Mouse (Mus musculus) testis, adult 2 months (tissue): ENCODE data around the gene Pfpl. TPM values are rescaled to one million over a fixed set of nuclear protein-coding genes. Genes with fewer than 3 reads are reported as not detected.
A peak's percentile ranks its signal among the peaks of the same experiment; 100 is the strongest.

ENCODE experiments used
- H3K27ac ChIP-seq: fragments of 200-500 bp; 2 replicates; pipeline ENCODE4 v1.5.1; 2012; ENCODE audit warnings: low read depth, low read length; ENCODE audit not compliant: control insufficient read depth, insufficient read depth
- H3K27me3 ChIP-seq: fragments of 200-500 bp; 2 replicates; pipeline ENCODE4 v1.6.1; 2012; ENCODE audit warnings: mild to moderate bottlenecking, low read length, moderate library complexity; ENCODE audit not compliant: control insufficient read depth, insufficient read depth
- H3K36me3 ChIP-seq: fragments of 200-500 bp; 2 replicates; pipeline ENCODE4 v1.6.1; 2012; ENCODE audit warnings: mild to moderate bottlenecking, low read length; ENCODE audit not compliant: control insufficient read depth, insufficient read depth
- H3K4me1 ChIP-seq: fragments of 200-500 bp; 2 replicates; pipeline ENCODE4 v1.6.1; 2012; ENCODE audit warnings: low read length; ENCODE audit not compliant: control insufficient read depth, insufficient read depth
- H3K4me3 ChIP-seq: fragments of 200-500 bp; 2 replicates; pipeline ENCODE4 v1.5.1; 2012; ENCODE audit warnings: low read depth, mild to moderate bottlenecking, low read length, moderate library complexity, mixed read lengths; ENCODE audit not compliant: control insufficient read depth
- CTCF ChIP-seq: fragments of 200-500 bp; IDR thresholded peaks from 2 replicates; pipeline ENCODE4 v1.5.1; 2012; ENCODE audit warnings: low read depth, mild to moderate bottlenecking, inconsistent platforms, low read length, moderate library complexity; ENCODE audit not compliant: control insufficient read depth, insufficient read depth, insufficient replicate concordance
- POLR2A ChIP-seq: fragments of 200-500 bp; IDR thresholded peaks from 2 replicates; pipeline ENCODE4 v1.6.1; 2012; ENCODE audit warnings: low read depth, mild to moderate bottlenecking, inconsistent platforms, low read length, moderate library complexity; ENCODE audit not compliant: control insufficient read depth
- polyA plus RNA-seq: library from polyadenylated mRNA; depleted of rRNA; stranded (reverse); fragments of >200 nt; gene quantifications from 2 replicates; pipeline ENCODE4 v1.2.3, GENCODE M21; 2012; rRNA removed

The Pfpl gene
- polyA plus RNA-seq, 1 experiment, result 0.02 TPM

- Histone ChIP-seq H3K27me3 (no peaks in the 10 kb centered on the region), H3K36me3 (no peaks in the 10 kb centered on the region), H3K27ac (no peak overlapping the region), H3K4me3 (no peak overlapping the region), H3K4me1 (no peaks in the 10 kb centered on the region; the same call in 1 of the 2 replicates)
- TF ChIP-seq POLR2A (no peak), CTCF (no peak)
These were observed 46.2 kb downstream of the Pfpl start for GRCm38 (mm10) chr19:12473951-12474350.

- no peak for TF ChIP-seq CTCF
- TF ChIP-seq POLR2A, result peak; percentile 62
- Histone ChIP-seq H3K4me1 (no peaks in the 10 kb centered on the region; the same call in 1 of the 2 replicates), H3K27ac (peak overlapping the region; percentile 91), H3K4me3 (no peak overlapping the region), H3K27me3 (no peaks in the 10 kb centered on the region), H3K36me3 (no peaks in the 10 kb centered on the region)
These were observed 47.9 kb downstream of the Pfpl start for GRCm38 (mm10) chr19:12475380-12476250.

GRCm38 (mm10) chr19:12476721-12477270 is 49.1 kb downstream of the Pfpl start:
- no peak overlapping the region for H3K4me3 ChIP-seq
- H3K36me3 ChIP-seq, result no peaks in the 10 kb centered on the region
- H3K27ac ChIP-seq, result peak overlapping the region; percentile 34; the same call in 1 of the 2 replicates
- no peak for TF ChIP-seq POLR2A
- no peak for TF ChIP-seq CTCF
- no peaks in the 10 kb centered on the region; the same call in 1 of the 2 replicates for H3K4me1 ChIP-seq
- H3K27me3 ChIP-seq, result no peaks in the 10 kb centered on the region

GRCm38 (mm10) chr19:12478369-12478768 is 50.7 kb downstream of the Pfpl start:
- TF ChIP-seq POLR2A (no peak), CTCF (no peak)
- no peak overlapping the region for H3K4me3 ChIP-seq
- peaks cover 2% of the 10 kb centered on the region; the same call in 1 of the 2 replicates for H3K4me1 ChIP-seq
- no peaks in the 10 kb centered on the region for H3K36me3 ChIP-seq
- no peaks in the 10 kb centered on the region for H3K27me3 ChIP-seq
- H3K27ac ChIP-seq, result peak overlapping the region; percentile 47

Other genes starting within 250 kb of the Pfpl start
- gene Olfr1431, start 227.3 kb upstream of the Pfpl start, polyA plus RNA-seq, result not detected in 2 replicates
- gene Olfr1432, start 195.3 kb upstream of the Pfpl start, polyA plus RNA-seq, result 0.09 and 0.12 TPM in 2 replicates
- 0.26 and 0.52 TPM in 2 replicates for gene Olfr262, start 186.2 kb upstream of the Pfpl start, polyA plus RNA-seq
- gene Olfr235, start 166.9 kb upstream of the Pfpl start, polyA plus RNA-seq, result 0.10 TPM in 1 of 2 replicates, not detected in the other
- not detected in 2 replicates for gene Olfr1434, start 148.1 kb upstream of the Pfpl start, polyA plus RNA-seq
- not detected in 2 replicates for gene Olfr1436, start 128.8 kb upstream of the Pfpl start, polyA plus RNA-seq
- not detected in 2 replicates for gene Olfr1437, start 102.8 kb upstream of the Pfpl start, polyA plus RNA-seq
- not detected in 2 replicates for gene Olfr1438-ps1, start 92.0 kb upstream of the Pfpl start, polyA plus RNA-seq
- not detected in 2 replicates for gene Olfr1440, start 40.6 kb upstream of the Pfpl start, polyA plus RNA-seq
- not detected in 2 replicates for gene Olfr1441, start 10.5 kb upstream of the Pfpl start, polyA plus RNA-seq
- gene Mpeg1, start 32.9 kb downstream of the Pfpl start, polyA plus RNA-seq, result 2.8 and 3.3 TPM in 2 replicates
- 5.7 and 6.0 TPM in 2 replicates for gene Dtx4, start 73.5 kb downstream of the Pfpl start, polyA plus RNA-seq
- 0.07 and 0.11 TPM in 2 replicates for gene Fam111a, start 117.8 kb downstream of the Pfpl start, polyA plus RNA-seq
- gene Gm4952, start 172.1 kb downstream of the Pfpl start, polyA plus RNA-seq, result not detected in 2 replicates
- not detected in 2 replicates for gene Glyat, start 205.4 kb downstream of the Pfpl start, polyA plus RNA-seq
- not detected in 2 replicates for gene Olfr1442, start 242.5 kb downstream of the Pfpl start, polyA plus RNA-seq